Mouse (Mus musculus): ENCODE data around the gene Las1l. TPM values are rescaled to one million over a fixed set of nuclear protein-coding genes. Genes with fewer than 3 reads are reported as not detected.
"Not testable (repeated sequence)": the region's sequence is repeated elsewhere in the genome, so short reads cannot be mapped to it uniquely, and the experiment has no call there.

The Las1l gene
- 75.1 and 80.8 TPM in 2 replicates for polyA plus RNA-seq (2016; fragmentation: Nextera tagmentation; extraction: Ambion mirVana)

GRCm38 (mm10) chrX:95956497-95957293 is at the start of gene Las1l:
Las1l (minus strand) TSS chrX:95956962.
- H3K4me1 ChIP-seq = peaks cover 5% of the 10 kb centered on the region; the same call in 1 of the 2 replicates
- peak within 1 kb of the TSS; percentile 48; the same call in 1 of the 2 replicates for H3K27ac ChIP-seq (replicated peaks)
- H3K27me3 ChIP-seq (replicated peaks; ENCODE audit: low read depth, poor library complexity, severe bottlenecking) = peaks cover 13% of the 10 kb centered on the region
- H3K36me3 ChIP-seq (replicated peaks) = peaks cover 20% of the 10 kb centered on the region
- H3K4me3 ChIP-seq = peak within 1 kb of the TSS; percentile 68
- H3K9me3 ChIP-seq = no peaks in the 10 kb centered on the region
- WGBS = 17% methylated on average over 42 of the region's 42 CpGs
- DNase-seq (ENCODE audit: low spot score) = peak; percentile 90

- Histone ChIP-seq H3K27me3 (replicated peaks; ENCODE audit: low read depth, poor library complexity, severe bottlenecking) (peaks cover 12% of the 10 kb centered on the region; the same call in 1 of the 2 replicates), H3K4me3 (no peak overlapping the region), H3K27ac (replicated peaks) (no peak overlapping the region), H3K9me3 (no peaks in the 10 kb centered on the region), H3K4me1 (no peaks in the 10 kb centered on the region), H3K36me3 (replicated peaks) (no peaks in the 10 kb centered on the region)
- WGBS = 77% methylated on average over 6 of the region's 6 CpGs
- no peak for DNase-seq (ENCODE audit: low spot score)
These were observed 49.6 kb upstream of the Las1l start for GRCm38 (mm10) chrX:96006395-96006794.

- H3K4me3 ChIP-seq = no peak overlapping the region
- peaks cover 14% of the 10 kb centered on the region; the same call in 1 of the 2 replicates for H3K27me3 ChIP-seq (replicated peaks; ENCODE audit: low read depth, poor library complexity, severe bottlenecking)
- H3K27ac ChIP-seq (replicated peaks) = no peak overlapping the region
- WGBS = 75% methylated on average over 6 of the region's 6 CpGs
- no peak for DNase-seq (ENCODE audit: low spot score)
- no peaks in the 10 kb centered on the region for H3K36me3 ChIP-seq (replicated peaks)
- H3K9me3 ChIP-seq = no peaks in the 10 kb centered on the region
- H3K4me1 ChIP-seq = no peaks in the 10 kb centered on the region
These were observed 42.8 kb upstream of the Las1l start for GRCm38 (mm10) chrX:95999601-96000000.

GRCm38 (mm10) chrX:95993206-95993605 is 36.4 kb upstream of the Las1l start:
- WGBS = 73% methylated on average over 3 of the region's 3 CpGs
- no peak overlapping the region for H3K4me3 ChIP-seq
- DNase-seq (ENCODE audit: low spot score) = no peak
- no peaks in the 10 kb centered on the region for H3K9me3 ChIP-seq
- no peaks in the 10 kb centered on the region for H3K36me3 ChIP-seq (replicated peaks)
- H3K27me3 ChIP-seq (replicated peaks; ENCODE audit: low read depth, poor library complexity, severe bottlenecking) = peaks cover 10% of the 10 kb centered on the region; the same call in 1 of the 2 replicates
- H3K27ac ChIP-seq (replicated peaks) = no peak overlapping the region
- H3K4me1 ChIP-seq = no peaks in the 10 kb centered on the region

GRCm38 (mm10) chrX:95969936-95970335 is 13.2 kb upstream of the Las1l start:
- H3K27ac ChIP-seq (replicated peaks) = no peak overlapping the region
- peaks cover 17% of the 10 kb centered on the region for H3K27me3 ChIP-seq (replicated peaks; ENCODE audit: low read depth, poor library complexity, severe bottlenecking)
- H3K4me3 ChIP-seq = no peak overlapping the region
- DNase-seq (ENCODE audit: low spot score) = no peak
- WGBS = 86% methylated on average over 9 of the region's 9 CpGs
- no peaks in the 10 kb centered on the region for H3K9me3 ChIP-seq
- H3K36me3 ChIP-seq (replicated peaks) = no peaks in the 10 kb centered on the region
- 0 out of 2 replicates have a peak, but pooled peaks cover 4% of the 10 kb centered on the region for H3K4me1 ChIP-seq

GRCm38 (mm10) chrX:95969116-95969515 is 12.4 kb upstream of the Las1l start:
- peak overlapping the region; percentile 95 for H3K27ac ChIP-seq (replicated peaks)
- 0 out of 2 replicates have a peak, but pooled peaks cover 4% of the 10 kb centered on the region for H3K4me1 ChIP-seq
- 43% methylated on average over 6 of the region's 6 CpGs for WGBS
- no peaks in the 10 kb centered on the region for H3K9me3 ChIP-seq
- peaks cover 19% of the 10 kb centered on the region for H3K27me3 ChIP-seq (replicated peaks; ENCODE audit: low read depth, poor library complexity, severe bottlenecking)
- DNase-seq (ENCODE audit: low spot score) = no peak
- no peaks in the 10 kb centered on the region for H3K36me3 ChIP-seq (replicated peaks)
- H3K4me3 ChIP-seq = peak overlapping the region; percentile 58

- Histone ChIP-seq H3K4me3 (peak overlapping the region; percentile 58), H3K36me3 (replicated peaks) (no peaks in the 10 kb centered on the region), H3K4me1 (0 out of 2 replicates have a peak, but pooled peaks cover 4% of the 10 kb centered on the region), H3K27me3 (replicated peaks; ENCODE audit: low read depth, poor library complexity, severe bottlenecking) (peaks cover 19% of the 10 kb centered on the region), H3K27ac (replicated peaks) (peak overlapping the region; percentile 95), H3K9me3 (no peaks in the 10 kb centered on the region)
- DNase-seq (ENCODE audit: low spot score) = peak; percentile 89
- 16% methylated on average over 6 of the region's 6 CpGs for WGBS
These were observed 11.8 kb upstream of the Las1l start for GRCm38 (mm10) chrX:95968594-95968965.

- DNase-seq (ENCODE audit: low spot score) = peak; percentile 89
- H3K36me3 ChIP-seq (replicated peaks) = no peaks in the 10 kb centered on the region
- no peaks in the 10 kb centered on the region for H3K9me3 ChIP-seq
- 0 out of 2 replicates have a peak, but pooled peaks cover 4% of the 10 kb centered on the region for H3K4me1 ChIP-seq
- H3K27ac ChIP-seq (replicated peaks) = peak overlapping the region; percentile 95
- peak overlapping the region; percentile 58 for H3K4me3 ChIP-seq
- 25% methylated on average over 28 of the region's 28 CpGs for WGBS
- peaks cover 19% of the 10 kb centered on the region for H3K27me3 ChIP-seq (replicated peaks; ENCODE audit: low read depth, poor library complexity, severe bottlenecking)
These were observed 11.3 kb upstream of the Las1l start for GRCm38 (mm10) chrX:95967847-95968593.

- no peak overlapping the region for H3K4me3 ChIP-seq
- peaks cover 19% of the 10 kb centered on the region for H3K27me3 ChIP-seq (replicated peaks; ENCODE audit: low read depth, poor library complexity, severe bottlenecking)
- H3K27ac ChIP-seq (replicated peaks) = no peak overlapping the region
- H3K36me3 ChIP-seq (replicated peaks) = no peaks in the 10 kb centered on the region
- 0 out of 2 replicates have a peak, but pooled peaks cover 4% of the 10 kb centered on the region for H3K4me1 ChIP-seq
- H3K9me3 ChIP-seq = no peaks in the 10 kb centered on the region
- DNase-seq (ENCODE audit: low spot score) = no peak
- WGBS = 80% methylated on average over 6 of the region's 6 CpGs
These were observed 8.3 kb upstream of the Las1l start for GRCm38 (mm10) chrX:95965036-95965435.

- Histone ChIP-seq H3K4me3 (no peak overlapping the region), H3K9me3 (no peaks in the 10 kb centered on the region), H3K27ac (replicated peaks) (no peak overlapping the region), H3K27me3 (replicated peaks; ENCODE audit: low read depth, poor library complexity, severe bottlenecking) (peaks cover 26% of the 10 kb centered on the region), H3K36me3 (replicated peaks) (no peaks in the 10 kb centered on the region), H3K4me1 (0 out of 2 replicates have a peak, but pooled peaks cover 3% of the 10 kb centered on the region)
- WGBS = 83% methylated on average over 2 of the region's 2 CpGs
- no peak for DNase-seq (ENCODE audit: low spot score)
These were observed 6.6 kb upstream of the Las1l start for GRCm38 (mm10) chrX:95963366-95963765.

GRCm38 (mm10) chrX:95957461-95957860 is 699 bp upstream of the Las1l start:
- H3K4me1 ChIP-seq; DNase-seq (ENCODE audit: low spot score); H3K27ac ChIP-seq (replicated peaks); H3K9me3 ChIP-seq: not testable (repeated sequence)
- Histone ChIP-seq H3K36me3 (replicated peaks) (peaks cover 13% of the 10 kb centered on the region), H3K27me3 (replicated peaks; ENCODE audit: low read depth, poor library complexity, severe bottlenecking) (peaks cover 13% of the 10 kb centered on the region), H3K4me3 (peak overlapping the region; percentile 68)
- WGBS = 42% methylated on average over 11 of the region's 11 CpGs

GRCm38 (mm10) chrX:95950776-95951175 is 6.0 kb downstream of the Las1l start:
- H3K36me3 ChIP-seq (replicated peaks) = peaks cover 68% of the 10 kb centered on the region
- no peak overlapping the region for H3K4me3 ChIP-seq
- no peak overlapping the region for H3K27ac ChIP-seq (replicated peaks)
- peak; percentile 25 for DNase-seq (ENCODE audit: low spot score)
- peaks cover 3% of the 10 kb centered on the region; the same call in 1 of the 2 replicates for H3K4me1 ChIP-seq
- 62% methylated on average over 3 of the region's 3 CpGs for WGBS
- H3K9me3 ChIP-seq = no peaks in the 10 kb centered on the region
- peaks cover 6% of the 10 kb centered on the region; the same call in 1 of the 2 replicates for H3K27me3 ChIP-seq (replicated peaks; ENCODE audit: low read depth, poor library complexity, severe bottlenecking)
